Mouse (Mus musculus) cortical plate, adult 2 months (tissue): Measurements from ENCODE around the gene Copz2.

ENCODE experiments used
- CTCF ChIP-seq: fragments of 200-500 bp; IDR thresholded peaks from 2 replicates; pipeline ENCODE4 v1.5.1; 2011; ENCODE audit warnings: mild to moderate bottlenecking, control low read depth, low read length; ENCODE audit not compliant: insufficient read depth; ENCODE audit errors: extremely low read depth
- POLR2A ChIP-seq: fragments of 200-500 bp; IDR thresholded peaks from 2 replicates; pipeline ENCODE4 v1.6.1; 2011; ENCODE audit warnings: mild to moderate bottlenecking, low read length, control low read depth; ENCODE audit not compliant: insufficient read depth; ENCODE audit errors: extremely low read depth

GRCm38 (mm10) chr11:96815895-96816294 lies 33.8 kb upstream of the Copz2 start:
- TF ChIP-seq CTCF (no peak), POLR2A (no peak)
